Mouse (Mus musculus): ENCODE measurements around the gene Xpo1. TPM values are rescaled to one million over a fixed set of nuclear protein-coding genes. Genes with fewer than 3 reads are reported as not detected.
A peak's percentile ranks its signal among the peaks of the same experiment; 100 is the strongest.
"Not testable (repeated sequence)": the region's sequence is repeated elsewhere in the genome, so short reads cannot be mapped to it uniquely, and the experiment has no call there.

Gene Xpo1
- polyA plus RNA-seq, 1 experiment from 2014 or later: 17.3 TPM

DNA sequence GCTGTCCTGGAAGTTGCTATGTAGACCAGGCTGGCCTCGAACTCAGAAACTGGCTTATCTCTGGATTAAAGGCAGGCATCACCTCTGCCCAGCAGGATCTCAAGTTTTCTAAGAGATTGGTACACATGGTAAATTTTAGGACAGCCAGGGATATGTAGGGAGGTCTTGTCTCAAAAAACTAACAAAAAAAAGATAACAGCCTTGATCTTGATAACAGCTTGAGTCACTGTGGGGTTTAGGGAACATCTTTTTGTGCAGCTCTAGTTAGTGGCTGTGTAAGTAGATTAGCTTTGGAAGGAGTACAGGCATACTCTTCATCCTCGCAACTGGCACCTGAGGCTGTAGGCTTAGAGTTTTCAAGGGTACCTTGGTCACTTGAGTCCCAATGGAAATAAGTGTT lies 41.5 kb downstream of the Xpo1 start:
- H3K4me2 ChIP-seq (replicated peaks; ENCODE audit: low read depth, low read length): no peak overlapping the region
- no peak overlapping the region for H3K27ac ChIP-seq (ENCODE audit: low read length)
- DNase-seq (ENCODE audit: low spot score) (no peak), ATAC-seq (no peak)
- no peak overlapping the region for H3K9ac ChIP-seq (replicated peaks; ENCODE audit: low read depth)
- WGBS: 79% methylated on average over 2 of the region's 2 CpGs
- no peaks in the 10 kb centered on the region for H3K4me1 ChIP-seq (ENCODE audit: insufficient read depth, low read depth, low read length)
- H3K9me3 ChIP-seq (ENCODE audit: low read length): no peaks in the 10 kb centered on the region
- peaks cover 10% of the 10 kb centered on the region; the same call in 1 of the 2 replicates for H3K36me3 ChIP-seq (ENCODE audit: insufficient read depth, low read length)
- no peak overlapping the region for H3K4me3 ChIP-seq (ENCODE audit: low read depth, low read length)
- TF ChIP-seq CTCF (IDR thresholded peaks at IDR 0.05): no peak
- no peak for TF ChIP-seq EP300 (IDR thresholded peaks at IDR 0.05)
- no peaks in the 10 kb centered on the region for H3K27me3 ChIP-seq (replicated peaks; ENCODE audit: insufficient read depth, low read length)

DNA sequence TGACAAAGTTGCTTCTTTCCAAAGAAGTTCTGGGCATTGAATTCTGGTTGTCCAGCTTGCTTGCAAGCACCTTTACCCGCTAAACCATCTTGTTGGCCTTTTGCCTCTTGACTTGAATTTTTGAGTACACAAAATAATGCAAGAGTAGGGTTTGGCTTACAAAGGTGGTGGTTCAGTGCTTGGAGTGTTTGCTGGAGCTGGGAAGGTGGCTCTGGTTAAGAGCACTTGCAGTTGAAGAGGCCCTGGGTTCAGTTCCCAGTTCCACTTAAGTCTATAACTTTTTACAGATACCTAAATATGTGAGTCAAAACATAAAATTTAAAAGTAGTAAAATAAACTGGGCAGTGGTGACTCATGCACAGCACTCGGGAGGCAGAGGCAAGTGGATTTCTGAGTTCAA lies 42.5 kb downstream of the Xpo1 start:
- 54% methylated on average over 2 of the region's 2 CpGs for WGBS
- no peak overlapping the region for H3K4me2 ChIP-seq (replicated peaks; ENCODE audit: low read depth, low read length)
- ATAC-seq (peak; percentile 81), DNase-seq (ENCODE audit: low spot score) (peak; percentile 55)
- no peak overlapping the region for H3K9ac ChIP-seq (replicated peaks; ENCODE audit: low read depth)
- H3K27ac ChIP-seq (ENCODE audit: low read length): no peak overlapping the region
- TF ChIP-seq EP300 (IDR thresholded peaks at IDR 0.05) (no peak; the same call in 1 of the 2 replicates), CTCF (IDR thresholded peaks at IDR 0.05) (no peak)
- H3K9me3 ChIP-seq (ENCODE audit: low read length): no peaks in the 10 kb centered on the region
- H3K4me3 ChIP-seq (ENCODE audit: low read depth, low read length): no peak overlapping the region
- H3K27me3 ChIP-seq (replicated peaks; ENCODE audit: insufficient read depth, low read length): no peaks in the 10 kb centered on the region
- no peaks in the 10 kb centered on the region for H3K4me1 ChIP-seq (ENCODE audit: insufficient read depth, low read depth, low read length)
- peaks cover 10% of the 10 kb centered on the region; the same call in 1 of the 2 replicates for H3K36me3 ChIP-seq (ENCODE audit: insufficient read depth, low read length)

DNA sequence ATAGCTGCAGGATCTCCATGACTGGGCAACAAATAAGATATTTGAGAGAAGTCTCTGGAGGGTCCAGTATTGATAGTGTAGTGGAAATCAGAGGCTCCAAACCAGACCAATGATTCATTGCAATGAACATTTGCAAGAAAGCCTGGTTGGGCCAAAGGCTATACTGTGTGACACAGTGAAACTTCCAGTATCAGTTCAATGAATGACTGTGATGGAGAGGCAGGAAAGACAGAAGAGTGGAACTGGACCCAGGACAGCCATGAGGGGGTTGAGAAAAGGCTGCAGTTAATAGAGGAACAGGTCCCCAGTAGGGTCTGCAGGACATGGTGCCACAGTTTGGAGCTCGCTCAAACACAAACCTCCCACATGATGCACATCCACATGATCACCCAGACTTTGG lies 44.1 kb downstream of the Xpo1 start:
- ATAC-seq (no peak), DNase-seq (ENCODE audit: low spot score) (no peak)
- Histone ChIP-seq H3K9me3 (ENCODE audit: low read length) (no peaks in the 10 kb centered on the region), H3K36me3 (ENCODE audit: insufficient read depth, low read length) (peaks cover 6% of the 10 kb centered on the region; the same call in 1 of the 2 replicates), H3K27ac (ENCODE audit: low read length) (no peak overlapping the region), H3K4me1 (ENCODE audit: insufficient read depth, low read depth, low read length) (no peaks in the 10 kb centered on the region), H3K4me3 (ENCODE audit: low read depth, low read length) (no peak overlapping the region), H3K27me3 (replicated peaks; ENCODE audit: insufficient read depth, low read length) (no peaks in the 10 kb centered on the region), H3K4me2 (replicated peaks; ENCODE audit: low read depth, low read length) (no peak overlapping the region), H3K9ac (replicated peaks; ENCODE audit: low read depth) (no peak overlapping the region)
- 100% methylated on average over 1 of the region's 1 CpGs for WGBS
- TF ChIP-seq CTCF (IDR thresholded peaks at IDR 0.05) (no peak), EP300 (IDR thresholded peaks at IDR 0.05) (no peak)

DNA sequence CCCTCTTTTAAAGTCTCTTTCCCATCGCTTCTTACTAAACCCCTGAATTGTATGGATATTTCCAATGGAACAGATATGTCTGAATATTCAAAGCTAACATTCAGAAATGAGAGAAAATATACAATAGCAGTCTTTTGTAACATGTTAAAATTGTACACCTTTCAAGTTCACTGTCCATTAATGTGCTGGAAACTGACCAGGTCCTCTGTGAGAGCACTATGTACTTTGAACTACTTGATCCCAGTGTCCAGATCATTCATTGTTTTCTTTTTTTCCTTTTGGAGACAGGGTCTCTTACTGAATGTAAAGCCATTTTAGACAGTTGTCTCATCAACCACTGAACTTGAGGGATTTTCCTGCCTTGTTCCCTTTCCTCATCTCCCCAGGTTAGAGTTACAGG lies 47.3 kb downstream of the Xpo1 start:
- H3K9ac ChIP-seq (replicated peaks; ENCODE audit: low read depth): no peak overlapping the region
- no peaks in the 10 kb centered on the region for H3K4me1 ChIP-seq (ENCODE audit: insufficient read depth, low read depth, low read length)
- ATAC-seq (no peak), DNase-seq (ENCODE audit: low spot score) (no peak)
- H3K9me3 ChIP-seq (ENCODE audit: low read length): no peaks in the 10 kb centered on the region
- 83% methylated on average over 1 of the region's 1 CpGs for WGBS
- H3K4me3 ChIP-seq (ENCODE audit: low read depth, low read length): no peak overlapping the region
- no peak for TF ChIP-seq CTCF (IDR thresholded peaks at IDR 0.05)
- no peak for TF ChIP-seq EP300 (IDR thresholded peaks at IDR 0.05)
- no peaks in the 10 kb centered on the region for H3K36me3 ChIP-seq (ENCODE audit: insufficient read depth, low read length)
- H3K27ac ChIP-seq (ENCODE audit: low read length): no peak overlapping the region
- H3K4me2 ChIP-seq (replicated peaks; ENCODE audit: low read depth, low read length): no peak overlapping the region
- H3K27me3 ChIP-seq (replicated peaks; ENCODE audit: insufficient read depth, low read length): no peaks in the 10 kb centered on the region

DNA sequence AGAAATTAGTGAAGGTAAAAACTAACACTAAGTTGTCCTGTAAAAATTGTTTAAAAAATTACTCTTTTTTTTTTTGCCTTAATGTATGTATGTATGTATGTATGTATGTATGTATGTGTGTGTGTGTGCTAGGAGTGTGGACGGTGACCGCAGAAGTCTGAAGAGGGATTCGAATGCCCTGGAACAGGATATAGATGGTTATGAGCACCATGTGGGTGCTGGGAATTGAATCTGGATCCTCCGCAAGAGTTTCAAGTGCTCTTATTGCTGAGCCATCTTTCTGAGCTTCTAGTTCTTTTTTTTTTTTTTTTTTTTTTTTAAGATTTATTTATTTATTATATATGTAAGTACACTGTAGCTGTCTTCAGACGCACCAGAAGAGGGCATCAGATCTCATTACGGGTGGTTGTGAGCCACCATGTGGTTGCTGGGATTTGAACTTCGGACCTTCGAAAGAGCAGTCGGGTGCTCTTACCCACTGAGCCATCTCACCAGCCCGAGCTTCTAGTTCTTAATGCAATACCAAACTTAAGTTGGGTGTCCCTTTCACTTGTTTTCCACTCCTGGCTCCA lies 49.3 kb downstream of the Xpo1 start:
- H3K9me3 ChIP-seq (ENCODE audit: low read length); H3K36me3 ChIP-seq (ENCODE audit: insufficient read depth, low read length); ATAC-seq; H3K27me3 ChIP-seq (replicated peaks; ENCODE audit: insufficient read depth, low read length); H3K9ac ChIP-seq (replicated peaks; ENCODE audit: low read depth); H3K4me1 ChIP-seq (ENCODE audit: insufficient read depth, low read depth, low read length); DNase-seq (ENCODE audit: low spot score): not testable (repeated sequence)
- WGBS: 30% methylated on average over 10 of the region's 10 CpGs
- Histone ChIP-seq H3K27ac (ENCODE audit: low read length) (peak overlapping the region; percentile 98), H3K4me3 (ENCODE audit: low read depth, low read length) (peak overlapping the region; percentile 94), H3K4me2 (replicated peaks; ENCODE audit: low read depth, low read length) (peak overlapping the region; percentile 65)

DNA sequence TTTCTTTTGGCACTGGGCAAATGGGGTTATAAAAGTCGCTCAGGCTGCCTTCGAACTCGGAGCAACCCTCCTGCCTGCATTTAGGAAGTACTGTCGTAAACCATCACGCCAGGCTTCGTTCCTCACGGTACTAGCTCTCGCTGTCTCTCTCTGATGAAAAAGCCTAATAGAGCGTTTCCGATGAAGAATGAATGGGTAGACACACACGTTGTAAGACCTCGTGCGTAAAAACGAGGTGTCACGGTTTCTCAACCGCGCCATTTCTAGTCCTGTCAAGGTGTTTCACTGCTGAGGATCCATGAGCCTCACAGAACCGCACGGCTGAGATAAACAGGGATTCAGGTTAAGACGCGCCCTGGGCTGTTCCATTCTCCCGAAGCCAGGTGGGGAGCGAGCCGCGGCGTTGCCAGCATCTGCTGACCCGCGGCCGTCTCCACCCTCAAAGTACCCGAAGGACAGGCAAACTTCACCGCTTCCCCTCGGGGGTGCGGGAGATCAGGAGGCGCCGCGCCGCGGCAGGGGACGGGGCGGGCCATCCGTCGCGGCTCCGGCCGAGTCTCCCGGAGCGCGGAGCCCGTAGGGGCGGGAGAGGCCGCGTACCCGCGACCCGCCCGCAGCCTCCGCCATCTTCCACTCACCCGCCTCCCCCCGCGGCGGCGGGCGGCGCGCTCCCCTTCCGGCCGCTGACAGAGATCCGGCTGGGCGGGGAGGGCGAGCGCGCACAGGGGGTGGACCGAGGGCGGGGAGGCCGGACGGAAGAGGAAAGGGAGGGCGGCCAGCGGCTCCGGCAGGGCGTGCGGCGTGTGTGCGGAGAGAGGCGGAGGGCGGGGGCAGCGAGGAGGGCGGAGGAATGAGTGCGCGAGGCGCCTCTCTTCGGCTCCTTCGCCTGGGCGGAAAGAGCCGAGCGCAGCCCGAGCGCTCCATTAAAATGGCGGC lies 50.1 kb downstream of the Xpo1 start:
- H3K27me3 ChIP-seq (replicated peaks; ENCODE audit: insufficient read depth, low read length): no peaks in the 10 kb centered on the region
- H3K4me3 ChIP-seq (ENCODE audit: low read depth, low read length): peak overlapping the region; percentile 94
- WGBS: 1% methylated on average over 59 of the region's 98 CpGs
- peak; percentile 100 for DNase-seq (ENCODE audit: low spot score)
- ATAC-seq: peak; percentile 98
- H3K4me1 ChIP-seq (ENCODE audit: insufficient read depth, low read depth, low read length): peaks cover 8% of the 10 kb centered on the region; the same call in 1 of the 2 replicates
- H3K36me3 ChIP-seq (ENCODE audit: insufficient read depth, low read length): no peaks in the 10 kb centered on the region
- peak overlapping the region; percentile 65 for H3K4me2 ChIP-seq (replicated peaks; ENCODE audit: low read depth, low read length)
- TF ChIP-seq EP300 (IDR thresholded peaks at IDR 0.05) (no peak), CTCF (IDR thresholded peaks at IDR 0.05) (no peak)
- H3K9ac ChIP-seq (replicated peaks; ENCODE audit: low read depth): peak overlapping the region; percentile 95
- H3K9me3 ChIP-seq (ENCODE audit: low read length): no peaks in the 10 kb centered on the region
- peak overlapping the region; percentile 98 for H3K27ac ChIP-seq (ENCODE audit: low read length)

Data from lung, postnatal 0 days (tissue).